Mouse (Mus musculus) intestine, embryonic 15.5 days (tissue): ENCODE measurements at regions not wholly inside any gene's neighbourhood (a gene's known extent, or its start where the extent isn't known, plus 50 kb on each side); places are given as distances from the start of the nearest gene placed in this dataset.
"Not testable (repeated sequence)": the region's sequence is repeated elsewhere in the genome, so short reads cannot be mapped to it uniquely, and the experiment has no call there.

Experiments used
- ATAC-seq: fragments of 200-750 bp; cut with Nextera tagmentation; 2 replicates; pipeline ENCODE4 v1.8.0; 2017; ENCODE audit warnings: moderate TSS enrichment, moderate library complexity
- H3K27ac ChIP-seq: fragments of 300-500 bp; sonication (generic); 2 replicates; pipeline ENCODE4 v1.5.1; 2015; ENCODE audit warnings: mild to moderate bottlenecking, inconsistent platforms
- H3K27me3 ChIP-seq: fragments of 300-500 bp; sonication (generic); replicated peaks from 2 replicates; pipeline ENCODE4 v1.6.1; 2015; ENCODE audit warnings: inconsistent platforms
- H3K36me3 ChIP-seq: fragments of 300-500 bp; sonication (generic); 2 replicates; pipeline ENCODE4 v1.6.1; 2015; ENCODE audit warnings: inconsistent platforms
- H3K4me1 ChIP-seq: fragments of 300-500 bp; sonication (generic); replicated peaks from 2 replicates; pipeline ENCODE4 v1.6.1; 2015; ENCODE audit warnings: inconsistent platforms
- H3K4me2 ChIP-seq: fragments of 300-500 bp; sonication (generic); replicated peaks from 2 replicates; pipeline ENCODE4 v1.6.1; 2015; ENCODE audit warnings: mild to moderate bottlenecking, inconsistent platforms
- H3K4me3 ChIP-seq: fragments of 300-500 bp; sonication (generic); replicated peaks from 2 replicates; pipeline ENCODE4 v1.5.1; 2015; ENCODE audit warnings: inconsistent platforms
- H3K9ac ChIP-seq: fragments of 300-500 bp; sonication (generic); 2 replicates; pipeline ENCODE4 v1.6.1; 2015; ENCODE audit warnings: inconsistent platforms
- H3K9me3 ChIP-seq: fragments of 300-500 bp; sonication (generic); 2 replicates; pipeline ENCODE4 v1.6.1; 2016; ENCODE audit warnings: inconsistent platforms
- WGBS: fragments of 180-500 bp; shearing (Covaris S2); methylation state at CpG from one replicate; pipeline ENCODE4 v1.1.7; 2015; 5-methylcytosine and 5-hydroxymethylcytosine counted together

DNA sequence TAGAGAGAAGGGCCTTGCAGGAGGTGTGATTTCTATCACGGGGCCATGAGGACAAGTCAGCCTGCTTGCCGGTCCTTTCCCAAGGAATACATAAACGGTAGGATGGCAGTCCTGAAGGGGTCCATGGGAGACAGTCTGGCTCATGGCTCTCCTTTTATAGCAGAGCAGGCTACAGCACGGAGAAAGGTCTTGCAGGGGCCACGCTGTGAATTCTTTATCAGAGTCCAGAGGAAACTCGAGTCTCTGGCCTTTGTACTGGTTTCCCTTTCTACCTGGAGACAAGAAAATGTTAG, 1984.0 kb downstream of the 4930444P10Rik start:
- no peak overlapping the region for H3K4me3 ChIP-seq
- no peaks in the 10 kb centered on the region for H3K36me3 ChIP-seq
- no peaks in the 10 kb centered on the region for H3K9me3 ChIP-seq
- no peaks in the 10 kb centered on the region for H3K27me3 ChIP-seq
- no peak overlapping the region for H3K4me2 ChIP-seq
- no peak overlapping the region for H3K9ac ChIP-seq
- no peak for ATAC-seq
- no peaks in the 10 kb centered on the region for H3K4me1 ChIP-seq
- WGBS = 21% methylated on average over 6 of the region's 6 CpGs
- H3K27ac ChIP-seq = no peak overlapping the region

DNA sequence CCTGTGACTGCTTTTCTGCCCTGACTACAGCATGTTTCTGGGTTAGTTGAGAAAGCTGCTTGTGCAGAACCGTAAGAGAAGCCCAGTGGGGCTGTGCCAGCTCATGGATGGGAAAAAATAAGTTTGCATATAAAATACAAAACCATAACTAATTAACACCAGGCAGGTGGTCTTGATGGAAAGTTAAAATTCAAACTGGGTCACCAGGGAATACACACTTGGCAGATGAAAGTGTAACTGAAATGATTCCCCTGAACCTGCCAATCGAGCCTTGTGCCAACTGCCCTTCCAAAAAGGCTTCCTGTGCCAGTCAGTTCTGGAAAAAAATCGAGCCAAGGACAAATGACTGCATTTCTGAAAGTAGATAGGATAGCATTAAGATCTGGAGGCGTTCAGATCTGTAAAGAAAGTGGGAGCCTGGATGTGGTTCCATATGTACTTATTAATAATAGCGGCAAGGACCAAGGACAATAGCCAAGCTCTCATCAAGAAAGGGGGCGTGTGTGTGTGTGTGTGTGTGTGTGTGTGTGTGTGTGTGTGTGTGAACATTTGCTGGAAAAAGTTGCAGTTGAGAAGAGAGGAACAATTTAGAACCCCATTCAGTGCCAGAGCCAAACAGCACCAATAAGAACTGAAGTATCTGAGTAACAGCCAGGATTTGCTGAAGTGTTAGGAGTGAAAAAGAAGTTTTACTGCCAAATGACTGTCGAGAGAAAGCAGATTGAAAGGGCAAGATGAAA, 1984.5 kb downstream of the 4930444P10Rik start:
- no peak overlapping the region for H3K4me2 ChIP-seq
- no peak for ATAC-seq
- no peak overlapping the region for H3K9ac ChIP-seq
- no peaks in the 10 kb centered on the region for H3K27me3 ChIP-seq
- H3K9me3 ChIP-seq = no peaks in the 10 kb centered on the region
- no peaks in the 10 kb centered on the region for H3K4me1 ChIP-seq
- H3K4me3 ChIP-seq = no peak overlapping the region
- 63% methylated on average over 7 of the region's 7 CpGs for WGBS
- no peaks in the 10 kb centered on the region for H3K36me3 ChIP-seq
- H3K27ac ChIP-seq = no peak overlapping the region

DNA sequence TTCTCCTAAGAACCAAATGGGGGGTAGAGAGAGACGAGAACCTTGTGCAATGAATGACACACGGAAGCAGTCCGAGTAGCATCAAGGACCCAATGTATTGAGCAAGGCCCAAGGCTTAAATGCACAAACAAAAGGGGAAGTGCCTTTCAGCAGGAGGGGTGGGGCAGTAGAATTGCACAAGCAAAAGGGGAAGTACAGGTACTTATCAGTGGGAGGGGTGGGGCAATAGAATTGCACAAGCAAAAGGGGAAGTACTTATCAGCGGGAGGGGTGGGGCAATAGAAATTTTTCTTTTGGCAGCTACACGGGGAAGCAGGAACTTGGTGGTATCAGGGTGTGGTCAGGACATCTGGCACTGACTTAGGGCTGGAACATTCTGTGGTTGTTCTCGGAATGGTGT, 1987.6 kb downstream of the 4930444P10Rik start:
- not testable (repeated sequence) for H3K9me3 ChIP-seq, ATAC-seq, H3K36me3 ChIP-seq, H3K9ac ChIP-seq, H3K4me3 ChIP-seq, H3K4me2 ChIP-seq, H3K27me3 ChIP-seq, H3K4me1 ChIP-seq, H3K27ac ChIP-seq
- WGBS = 91% methylated on average over 6 of the region's 6 CpGs

DNA sequence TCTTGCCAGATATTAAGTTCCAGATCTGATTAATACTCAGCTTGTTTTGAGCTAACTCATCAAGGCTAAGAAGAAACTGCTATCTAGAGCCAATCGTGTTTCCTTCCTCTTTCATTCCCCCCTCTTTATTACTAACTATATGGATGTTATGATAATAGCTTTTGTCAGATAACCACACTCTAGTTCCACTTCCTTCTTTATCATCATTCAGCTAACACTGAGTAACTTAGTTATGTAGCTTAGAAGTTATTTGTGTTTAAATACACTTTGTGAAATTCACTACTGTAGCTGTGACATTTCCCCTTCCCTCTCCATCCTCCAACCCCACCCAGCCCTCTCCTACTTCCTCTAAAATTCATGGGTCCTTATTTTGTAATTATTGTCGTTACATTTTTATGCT, 1988.6 kb downstream of the 4930444P10Rik start:
- no peak overlapping the region for H3K27ac ChIP-seq
- H3K27me3 ChIP-seq = no peaks in the 10 kb centered on the region
- H3K36me3 ChIP-seq = no peaks in the 10 kb centered on the region
- H3K9ac ChIP-seq = no peak overlapping the region
- no peak overlapping the region for H3K4me3 ChIP-seq
- 83% methylated on average over 2 of the region's 2 CpGs for WGBS
- no peak overlapping the region for H3K4me2 ChIP-seq
- ATAC-seq = no peak
- no peaks in the 10 kb centered on the region for H3K4me1 ChIP-seq
- no peaks in the 10 kb centered on the region for H3K9me3 ChIP-seq

DNA sequence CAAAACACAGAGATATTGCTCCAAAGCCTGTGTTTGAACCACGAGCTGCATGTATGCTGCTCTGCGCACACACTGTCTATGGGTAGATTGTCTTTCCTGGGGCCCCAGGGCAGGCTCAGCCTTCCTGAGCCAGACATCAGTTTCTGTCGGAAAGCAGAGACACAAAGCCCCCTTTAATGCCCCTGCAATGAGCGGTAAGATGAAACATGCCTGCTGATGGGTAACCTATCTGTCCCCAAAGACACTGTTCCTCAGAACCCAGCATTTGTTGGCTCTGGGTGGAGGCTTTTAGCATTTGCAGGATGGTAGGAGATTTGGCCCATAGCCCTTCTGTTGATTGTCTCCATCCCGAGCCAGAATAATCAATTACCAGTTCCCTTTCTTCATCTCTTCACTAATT, 1994.1 kb downstream of the 4930444P10Rik start:
- H3K36me3 ChIP-seq = no peaks in the 10 kb centered on the region
- no peaks in the 10 kb centered on the region for H3K9me3 ChIP-seq
- no peak overlapping the region for H3K27ac ChIP-seq
- no peak overlapping the region for H3K9ac ChIP-seq
- no peak overlapping the region for H3K4me3 ChIP-seq
- no peak overlapping the region for H3K4me2 ChIP-seq
- ATAC-seq = no peak
- H3K4me1 ChIP-seq = no peaks in the 10 kb centered on the region
- WGBS = 70% methylated on average over 5 of the region's 5 CpGs
- H3K27me3 ChIP-seq = no peaks in the 10 kb centered on the region

DNA sequence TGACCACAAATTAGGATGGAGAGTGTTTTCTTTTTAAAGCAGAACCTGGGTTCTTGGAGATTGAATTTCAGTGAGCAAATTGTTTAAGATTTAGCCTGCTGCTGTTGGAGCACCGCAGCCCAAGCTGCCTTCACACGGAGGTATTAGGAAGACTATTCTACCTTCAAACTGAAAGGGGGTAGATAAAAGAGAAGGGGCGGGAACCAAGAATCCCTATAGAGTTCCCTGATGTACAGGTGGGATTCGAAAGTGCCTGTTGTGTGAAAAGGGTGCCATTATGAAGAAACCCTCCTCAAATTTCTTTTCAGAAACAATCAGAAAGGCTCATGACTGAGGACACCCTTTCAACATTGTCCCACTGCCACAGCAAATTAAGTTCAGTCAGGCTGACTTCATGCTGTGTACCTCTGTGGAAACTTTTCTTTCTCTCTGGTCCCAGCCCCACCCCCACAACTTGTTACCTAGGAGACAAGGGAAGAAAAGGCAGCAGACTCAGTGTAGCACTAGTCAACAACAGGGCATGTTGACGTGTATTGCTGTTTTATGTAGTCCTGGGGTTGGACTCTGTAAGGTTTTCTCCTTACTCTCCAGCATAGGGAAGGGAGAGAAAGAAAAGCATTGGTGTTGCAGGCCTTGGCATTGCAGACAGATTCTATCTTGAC, 1995.4 kb downstream of the 4930444P10Rik start:
- Histone ChIP-seq H3K4me3 (no peak overlapping the region), H3K27ac (no peak overlapping the region), H3K9me3 (no peaks in the 10 kb centered on the region), H3K4me1 (no peaks in the 10 kb centered on the region), H3K27me3 (no peaks in the 10 kb centered on the region), H3K36me3 (no peaks in the 10 kb centered on the region), H3K9ac (no peak overlapping the region), H3K4me2 (no peak overlapping the region)
- 37% methylated on average over 5 of the region's 5 CpGs for WGBS
- no peak for ATAC-seq

DNA sequence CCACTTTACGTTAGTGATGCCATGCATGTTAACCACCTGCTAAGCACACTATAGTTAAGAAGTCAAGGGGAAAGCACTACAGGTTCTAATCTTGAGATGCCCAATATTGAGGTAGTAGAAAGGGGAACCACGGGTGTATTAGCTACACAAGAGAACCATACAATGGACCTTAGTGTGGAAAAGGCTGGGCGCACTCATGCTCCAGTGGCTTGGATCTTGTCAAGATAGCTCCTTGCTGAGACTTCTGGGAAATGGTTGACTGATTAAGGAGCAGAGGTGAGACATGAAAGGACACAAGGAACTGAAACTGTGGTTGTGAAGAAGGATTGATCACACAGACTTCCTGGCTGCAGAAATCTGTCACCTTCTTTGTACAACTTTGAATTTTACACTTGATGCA, 2028.3 kb downstream of the 4930444P10Rik start:
- H3K4me1 ChIP-seq = no peaks in the 10 kb centered on the region
- 91% methylated on average over 3 of the region's 3 CpGs for WGBS

DNA sequence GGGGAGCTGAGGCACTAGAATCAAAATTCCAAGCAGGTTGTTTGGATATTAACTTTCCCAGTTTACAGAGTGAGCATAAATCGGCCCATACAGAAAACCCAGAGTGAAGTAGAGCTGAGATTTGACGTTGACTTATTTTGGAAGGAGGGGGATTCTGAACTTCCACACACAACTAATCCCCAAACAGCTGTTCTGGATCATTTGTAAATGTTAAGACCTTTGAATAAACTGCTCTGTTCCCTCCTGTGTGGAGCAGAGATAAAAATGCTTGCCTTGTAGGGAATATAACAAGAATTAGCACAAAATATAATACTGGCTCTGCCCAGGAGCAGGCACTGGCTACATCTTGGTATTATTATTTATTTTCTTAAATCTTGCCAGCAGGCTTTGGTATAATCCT, 2057.0 kb downstream of the 4930444P10Rik start:
- no peak for ATAC-seq
- H3K4me1 ChIP-seq = no peaks in the 10 kb centered on the region
- no peaks in the 10 kb centered on the region for H3K9me3 ChIP-seq
- no peak overlapping the region for H3K27ac ChIP-seq
- no peak overlapping the region for H3K4me2 ChIP-seq
- no peaks in the 10 kb centered on the region for H3K36me3 ChIP-seq
- no peaks in the 10 kb centered on the region for H3K27me3 ChIP-seq
- H3K4me3 ChIP-seq = no peak overlapping the region
- H3K9ac ChIP-seq = no peak overlapping the region
- 25% methylated on average over 2 of the region's 2 CpGs for WGBS

More for the DNA sequence above, 2028.3 kb downstream of the 4930444P10Rik start:
- H3K36me3 ChIP-seq = no peaks in the 10 kb centered on the region
- no peaks in the 10 kb centered on the region for H3K9me3 ChIP-seq
- no peak overlapping the region for H3K4me3 ChIP-seq
- no peak overlapping the region for H3K27ac ChIP-seq
- no peaks in the 10 kb centered on the region for H3K27me3 ChIP-seq
- no peak for ATAC-seq
- H3K9ac ChIP-seq = no peak overlapping the region
- H3K4me2 ChIP-seq = no peak overlapping the region

DNA sequence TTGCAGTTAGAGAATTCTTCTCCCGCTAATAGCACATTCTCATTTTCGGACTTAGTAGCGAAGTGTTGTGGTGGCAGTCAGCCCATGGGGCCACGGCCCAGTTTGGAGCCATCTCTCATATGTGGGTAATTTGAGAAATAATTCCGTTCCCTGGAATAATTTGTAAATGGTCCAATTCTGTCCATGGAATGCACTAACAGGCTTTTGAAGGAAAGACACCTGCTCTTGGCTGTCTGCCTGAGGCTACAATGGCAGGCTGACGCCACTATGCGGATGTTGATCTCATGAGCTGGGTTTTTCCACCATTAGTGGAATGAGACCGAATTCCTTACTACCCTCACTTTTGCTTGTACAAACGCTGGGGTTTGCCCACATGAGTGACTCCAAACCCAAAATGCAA, 2081.6 kb downstream of the 4930444P10Rik start:
- Histone ChIP-seq H3K4me1 (no peaks in the 10 kb centered on the region), H3K27me3 (no peaks in the 10 kb centered on the region), H3K27ac (no peak overlapping the region), H3K4me3 (no peak overlapping the region), H3K9ac (no peak overlapping the region), H3K9me3 (no peaks in the 10 kb centered on the region), H3K36me3 (no peaks in the 10 kb centered on the region), H3K4me2 (no peak overlapping the region)
- WGBS = 81% methylated on average over 9 of the region's 9 CpGs
- no peak for ATAC-seq

DNA sequence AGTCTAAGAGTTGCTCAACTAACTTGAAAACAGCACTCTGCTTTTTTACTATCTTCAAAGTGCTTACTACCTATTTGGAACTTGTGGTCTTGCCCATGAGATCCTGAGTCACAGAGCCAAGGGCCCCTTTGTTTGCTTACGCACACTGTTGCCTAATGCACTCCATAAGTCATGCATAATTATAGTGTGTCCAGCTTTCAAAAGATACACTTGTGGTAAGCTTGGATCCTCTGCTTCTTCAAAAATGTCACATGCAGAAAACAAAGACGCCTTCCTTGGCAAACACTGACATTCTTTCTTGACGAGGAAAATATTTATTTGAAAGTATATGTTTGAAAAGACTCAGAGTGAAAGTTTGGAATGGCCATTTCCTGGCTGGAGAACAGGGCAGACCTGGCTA, 2082.3 kb downstream of the 4930444P10Rik start:
- H3K4me1 ChIP-seq = no peaks in the 10 kb centered on the region
- H3K4me2 ChIP-seq = no peak overlapping the region
- H3K9me3 ChIP-seq = no peaks in the 10 kb centered on the region
- ATAC-seq = no peak
- no peak overlapping the region for H3K4me3 ChIP-seq
- H3K36me3 ChIP-seq = no peaks in the 10 kb centered on the region
- 66% methylated on average over 3 of the region's 3 CpGs for WGBS
- H3K27me3 ChIP-seq = no peaks in the 10 kb centered on the region
- no peak overlapping the region for H3K9ac ChIP-seq
- no peak overlapping the region for H3K27ac ChIP-seq

DNA sequence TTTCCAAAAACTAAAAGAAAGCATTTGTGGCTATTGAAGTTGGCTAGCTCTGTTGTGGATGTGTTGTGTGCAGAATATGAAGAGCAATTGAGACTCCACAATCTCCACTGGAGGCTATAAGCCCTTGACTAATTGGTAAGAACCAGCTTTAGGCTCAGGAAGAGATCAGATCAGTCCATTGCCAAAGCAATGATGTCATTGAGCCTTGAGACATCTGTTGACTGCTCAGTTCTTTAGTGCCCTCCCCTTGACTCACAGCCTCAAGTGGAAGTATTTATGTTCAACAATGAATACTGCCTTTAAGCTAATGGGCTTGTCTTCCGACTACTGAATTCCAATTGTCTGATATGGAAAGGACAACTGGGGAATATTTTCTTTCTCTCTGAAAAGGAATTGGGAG, 2090.6 kb downstream of the 4930444P10Rik start:
- H3K4me3 ChIP-seq = no peak overlapping the region
- H3K36me3 ChIP-seq = no peaks in the 10 kb centered on the region
- no peak overlapping the region for H3K27ac ChIP-seq
- H3K4me1 ChIP-seq = no peaks in the 10 kb centered on the region
- no peaks in the 10 kb centered on the region for H3K9me3 ChIP-seq
- no peak for ATAC-seq
- WGBS = 63% methylated on average over 1 of the region's 1 CpGs
- H3K9ac ChIP-seq = no peak overlapping the region
- H3K27me3 ChIP-seq = no peaks in the 10 kb centered on the region
- no peak overlapping the region for H3K4me2 ChIP-seq

DNA sequence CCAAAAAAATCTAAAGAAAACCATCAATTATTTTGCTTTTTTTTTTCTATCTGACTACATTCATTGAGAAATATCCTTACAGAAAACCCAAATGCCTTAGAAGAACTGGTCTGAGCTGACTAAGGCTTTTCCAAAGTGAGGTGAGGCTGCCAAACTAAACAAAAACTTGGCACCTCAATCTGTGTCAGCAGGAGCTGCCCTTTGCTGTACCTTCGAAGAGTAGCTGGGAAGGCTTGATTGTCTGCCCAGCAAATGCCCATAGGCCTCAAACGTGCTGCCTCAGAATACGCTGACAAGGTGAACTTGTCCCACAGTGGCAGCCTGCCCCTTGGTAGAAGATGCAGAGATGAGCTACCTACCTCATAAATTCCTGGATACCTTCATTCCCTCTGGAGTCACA, 2091.7 kb downstream of the 4930444P10Rik start:
- no peaks in the 10 kb centered on the region for H3K9me3 ChIP-seq

More for the DNA sequence above, 2091.7 kb downstream of the 4930444P10Rik start:
- Histone ChIP-seq H3K4me3 (no peak overlapping the region), H3K9ac (no peak overlapping the region), H3K27ac (no peak overlapping the region), H3K4me1 (no peaks in the 10 kb centered on the region), H3K36me3 (no peaks in the 10 kb centered on the region), H3K27me3 (no peaks in the 10 kb centered on the region), H3K4me2 (no peak overlapping the region)
- 54% methylated on average over 3 of the region's 3 CpGs for WGBS
- no peak for ATAC-seq
